Mouse (Mus musculus) hematopoietic multipotent progenitor cell, adult 10-12 weeks (in vitro differentiated cells): ENCODE measurements around the gene Trp53rka. TPM values are rescaled to one million over a fixed set of nuclear protein-coding genes. Genes with fewer than 3 reads are reported as not detected.

Source experiments
- polyA plus RNA-seq: library from polyadenylated mRNA; stranded (reverse); fragments of >175 nt; gene quantifications from 2 replicates; pipeline ENCODE4 v1.2.3, GENCODE M21; 2012; ENCODE audit warnings: low replicate concordance

Gene Trp53rka
- 14.6 and 26.8 TPM in 2 replicates for polyA plus RNA-seq

GRCm38 (mm10) chr2:165492648-165493553, at the start of gene Trp53rka:
TSS of gene Trp53rka (minus strand) at chr2:165493324.

GRCm38 (mm10) chr2:165503259-165504203, 10.4 kb upstream of the Trp53rka start, which contains the start of gene Slc2a10:
TSS of gene Slc2a10 (plus strand) at chr2:165503787.

DNA sequence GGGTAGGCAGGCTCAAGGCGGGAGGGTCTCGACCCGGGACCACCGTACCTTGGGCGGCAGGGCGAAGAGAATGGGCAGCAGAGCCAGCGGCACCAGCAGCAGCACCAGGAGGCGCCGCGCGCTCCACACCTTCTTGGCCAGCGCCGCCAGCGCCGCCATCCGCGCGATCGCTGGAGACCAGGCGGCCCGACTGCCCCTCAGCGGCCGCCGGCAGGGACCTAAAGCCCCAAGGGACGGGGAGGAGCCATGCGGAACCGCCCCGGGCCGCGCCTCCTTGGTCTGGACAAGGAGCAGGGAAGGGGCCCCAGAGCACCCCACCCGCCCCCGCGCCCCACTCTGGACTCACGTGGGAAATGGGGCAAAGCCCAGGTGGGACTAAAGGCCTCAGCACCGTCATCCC, 20.1 kb downstream of the Trp53rka start, which contains the start of gene Slc13a3:
Gene Slc13a3 (minus strand): TSS at position 228 of the 400 bp plus-strand sequence.

Other genes with a start within 250 kb of the Trp53rka start
- gene Slc35c2, start 205.5 kb downstream of the Trp53rka start, polyA plus RNA-seq = 156 and 186 TPM in 2 replicates
- 17.2 and 40.9 TPM in 2 replicates for gene Elmo2, start 166.8 kb downstream of the Trp53rka start, polyA plus RNA-seq
- gene Zfp663, start 124.6 kb downstream of the Trp53rka start, polyA plus RNA-seq = not detected in 2 replicates
- 0.03 TPM in 1 of 2 replicates, not detected in the other for gene Zfp334, start 105.1 kb downstream of the Trp53rka start, polyA plus RNA-seq
- 0.73 and 1.0 TPM in 2 replicates for gene Ocstamp, start 92.9 kb downstream of the Trp53rka start, polyA plus RNA-seq
- 0.13 and 1.4 TPM in 2 replicates for gene Slc13a3, start 20.1 kb downstream of the Trp53rka start, polyA plus RNA-seq
- gene Slc2a10, start 10.5 kb upstream of the Trp53rka start, polyA plus RNA-seq = 0.11 and 0.22 TPM in 2 replicates
- gene Eya2, start 101.7 kb upstream of the Trp53rka start, polyA plus RNA-seq = 4.5 and 4.7 TPM in 2 replicates